ENCODE assay signal across 9 mouse cellular contexts in genomic region chr15:86277428-86277827, GRCm38 (mm10).
DNase-seq lines count a peak whose midpoint lies in the region; ATAC-seq and TF ChIP-seq lines count a peak whose summit lies in the region.
"Had no signal": no experiment of that assay in that cellular context is flagged by ENCODE, and none has a peak within 500 bp of the region (broad histone marks: within the 10 kb centered on the region; RNA-seq: fewer than 3 reads in every experiment).

No protein-coding gene starts in this region.

- peak overlapping the region; percentile 69 for H3K27ac ChIP-seq in hindbrain, embryonic 15.5 days (replicated peaks)
- H3K27ac ChIP-seq in lung, embryonic 15.5 days: no peak overlapping the region
- H3K27ac ChIP-seq in olfactory bulb, adult 2 months (ENCODE audit: insufficient read depth, low read depth, low read length): peak overlapping the region; percentile 82
- H3K27ac ChIP-seq: heart, adult 2 months had no signal

- no peaks in the 10 kb centered on the region for H3K9me3 ChIP-seq in hindbrain, embryonic 15.5 days
- no peaks in the 10 kb centered on the region for H3K9me3 ChIP-seq in lung, embryonic 15.5 days

- peak overlapping the region; percentile 34 for H3K4me2 ChIP-seq in hindbrain, embryonic 15.5 days
- H3K4me2 ChIP-seq in lung, embryonic 15.5 days: peak overlapping the region; percentile 10; the same call in 1 of the 2 replicates

- no peak for TF ChIP-seq POLR2A in olfactory bulb, adult 2 months (IDR thresholded peaks at IDR 0.05; ENCODE audit: insufficient read depth, low read depth, low read length)

- no peak overlapping the region for H3K4me3 ChIP-seq in hindbrain, embryonic 15.5 days
- H3K4me3 ChIP-seq in lung, embryonic 15.5 days: no peak overlapping the region
- 0 out of 2 replicates have a peak overlapping the region, but pooled peaks have one; percentile 0 for H3K4me3 ChIP-seq in olfactory bulb, adult 2 months (ENCODE audit: insufficient read depth, low read depth, low read length)
- H3K4me3 ChIP-seq: heart, adult 2 months had no signal

- H3K36me3 ChIP-seq in hindbrain, embryonic 15.5 days: no peaks in the 10 kb centered on the region
- no peaks in the 10 kb centered on the region for H3K36me3 ChIP-seq in lung, embryonic 15.5 days

- 19% methylated on average over 15 of the region's 15 CpGs for WGBS in hindbrain, embryonic 15.5 days
- WGBS in lung, embryonic 15.5 days: 48% methylated on average over 15 of the region's 15 CpGs
- WGBS in olfactory bulb, adult 2 months: 29% methylated on average over 15 of the region's 15 CpGs

- no peak for TF ChIP-seq CTCF in olfactory bulb, adult 2 months (IDR thresholded peaks at IDR 0.05; ENCODE audit: insufficient read depth, low read depth, low read length)

- peak; percentile 35 to 46 for DNase-seq in cerebellum, postnatal 14 days
- no peak for DNase-seq in cerebellum, adult 11-12 months
- DNase-seq in spleen, adult 12 weeks (ENCODE audit: low spot score): no peak
- DNase-seq in spleen, postnatal 36 days (ENCODE audit: low spot score in 2 of 2): no peak

- H3K9ac ChIP-seq in hindbrain, embryonic 15.5 days: 0 out of 2 replicates have a peak overlapping the region, but pooled peaks have one; percentile 2
- H3K9ac ChIP-seq in lung, embryonic 15.5 days: no peak overlapping the region

- ATAC-seq in hindbrain, embryonic 15.5 days (ENCODE audit: low FRiP score, low read depth): peak; percentile 60
- ATAC-seq in lung, embryonic 15.5 days (ENCODE audit: borderline replicate concordance, extremely low read depth, low FRiP score, low TSS enrichment): no peak
- ATAC-seq in CD4-positive, CD25-positive, alpha-beta regulatory T cell, adult 4 months: no peak

- no peaks in the 10 kb centered on the region for H3K27me3 ChIP-seq in hindbrain, embryonic 15.5 days
- H3K27me3 ChIP-seq in lung, embryonic 15.5 days: no peaks in the 10 kb centered on the region

- H3K4me1 ChIP-seq in hindbrain, embryonic 15.5 days (replicated peaks): peaks cover 47% of the 10 kb centered on the region
- peaks cover 26% of the 10 kb centered on the region for H3K4me1 ChIP-seq in lung, embryonic 15.5 days
- H3K4me1 ChIP-seq in olfactory bulb, adult 2 months (ENCODE audit: control insufficient read depth, insufficient read depth, low read length): peaks cover 39% of the 10 kb centered on the region

Comparison
In these comparisons a context has a peak if more than half of its experiments do, and no peak if none do; other contexts are left out.
1. DNase-seq: peak in cerebellum, postnatal 14 days (2 of 2); none in cerebellum, adult 11-12 months (single experiment), spleen, adult 12 weeks (single experiment) and spleen, postnatal 36 days (0 of 2).